Mouse (Mus musculus): ENCODE results near the gene Myl9. TPM values are rescaled to one million over a fixed set of nuclear protein-coding genes. Genes with fewer than 3 reads are reported as not detected.

Gene Myl9
- 10 to 100 TPM; 52.0 to 58.6 TPM for total RNA-seq (2021)
- long read RNA-seq, experiment 1, transcript Myl9-201 (4 exons, 1,128 nt) = major isoform, 15 of 15 reads
- long read RNA-seq, experiment 1, partial matches to known transcripts = 0 of 15 reads
- long read RNA-seq, experiment 1, other reads (novel, unspliced or antisense) = 0 of 15 reads
- long read RNA-seq, experiment 2, transcript Myl9-201 (4 exons, 1,128 nt) = major isoform, 27 of 37 reads
- long read RNA-seq, experiment 2, partial matches to known transcripts = 9 of 37 reads
- long read RNA-seq, experiment 2, other reads (novel, unspliced or antisense) = 1 of 37 reads

- DNase-seq (ENCODE audit: low spot score in 2 of 2) = peak in 1 of 2 experiments; percentile 33
These were observed at the start of gene Myl9 for GRCm38 (mm10) chr2:156774738-156775454. TSS of gene Myl9 (plus strand) at chr2:156775420.

GRCm38 (mm10) chr2:156726344-156726743, 48.9 kb upstream of the Myl9 start:
- no peak for DNase-seq (ENCODE audit: low spot score in 2 of 2)

- DNase-seq (ENCODE audit: low spot score in 2 of 2) = no peak
These were observed 48.3 kb upstream of the Myl9 start for GRCm38 (mm10) chr2:156726878-156727277.

- no peak for DNase-seq (ENCODE audit: low spot score in 2 of 2)
These were observed 45.4 kb upstream of the Myl9 start for GRCm38 (mm10) chr2:156729537-156730469.

GRCm38 (mm10) chr2:156730501-156730921, 44.7 kb upstream of the Myl9 start:
- DNase-seq (ENCODE audit: low spot score in 2 of 2) = no peak

- no peak for DNase-seq (ENCODE audit: low spot score in 2 of 2)
These were observed 43.6 kb upstream of the Myl9 start for GRCm38 (mm10) chr2:156731592-156731991.

DNA sequence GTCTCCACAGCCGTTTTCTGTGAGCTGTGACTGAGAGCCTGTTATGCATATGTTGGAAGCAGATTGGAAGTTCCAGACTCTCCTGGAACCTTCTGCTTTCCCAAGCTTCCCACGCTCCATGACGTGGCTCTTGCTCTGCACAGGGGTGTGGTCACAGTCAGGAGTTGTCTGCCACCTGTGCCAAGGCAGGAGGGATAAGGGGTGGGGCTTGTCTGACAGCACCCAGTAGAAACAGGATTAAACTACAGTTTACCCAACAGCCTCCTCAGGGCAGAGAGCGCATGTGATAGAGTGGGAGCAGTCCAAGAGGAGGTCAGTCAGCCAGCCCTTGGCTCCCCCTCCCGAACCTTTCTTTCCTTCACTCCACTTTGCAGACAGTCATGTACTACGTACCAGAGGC, 43.1 kb upstream of the Myl9 start:
- no peak for DNase-seq (ENCODE audit: low spot score in 2 of 2)

DNA sequence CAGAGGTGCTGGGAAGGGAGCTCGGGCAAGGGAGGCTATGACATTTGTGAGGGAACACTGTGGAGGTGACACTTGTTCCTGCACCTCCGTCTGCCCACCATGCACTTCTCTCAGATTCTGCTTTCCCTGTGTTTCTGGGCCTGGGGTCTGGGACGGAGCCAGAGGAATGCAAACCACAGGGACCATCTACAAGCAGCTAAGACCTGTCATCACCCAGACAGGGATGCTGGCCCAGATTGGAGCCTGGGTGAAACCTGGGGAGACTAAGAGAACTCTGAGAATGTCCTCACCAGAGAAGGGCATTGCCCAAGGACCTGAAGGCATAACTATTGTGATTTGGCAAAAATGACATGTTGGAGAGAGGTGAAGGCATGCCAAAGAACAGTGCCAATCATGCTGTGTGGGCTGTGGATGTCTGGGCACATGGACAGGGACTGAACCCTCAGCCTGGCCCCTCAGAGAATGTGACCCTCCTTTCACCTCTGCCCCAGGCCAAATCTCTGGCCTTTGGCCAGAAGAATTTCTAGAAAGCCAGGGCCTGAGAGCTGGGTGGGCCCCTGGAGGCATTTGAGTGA, 39.4 kb upstream of the Myl9 start:
- no peak for DNase-seq (ENCODE audit: low spot score in 2 of 2)

DNA sequence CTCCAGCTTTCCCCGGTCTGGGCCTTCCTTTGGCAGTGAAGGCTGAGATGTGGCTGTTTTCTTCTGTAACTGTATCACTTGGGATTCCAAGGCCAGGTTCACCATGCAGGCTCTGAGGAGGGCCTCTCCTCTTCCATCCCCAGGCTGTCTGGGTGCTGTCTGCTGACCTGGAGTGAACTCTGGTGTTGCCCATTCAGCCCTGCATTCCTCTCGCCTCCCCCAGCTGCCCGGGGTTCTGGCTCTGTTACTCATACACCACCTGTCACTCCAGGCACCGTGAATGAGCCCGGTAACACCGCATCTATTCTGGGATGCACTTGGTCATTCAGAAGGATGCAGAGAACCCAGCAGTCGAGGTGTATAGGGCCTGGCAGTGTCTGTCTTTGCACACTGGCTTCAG, 38.4 kb upstream of the Myl9 start:
- DNase-seq (ENCODE audit: low spot score in 2 of 2) = no peak

GRCm38 (mm10) chr2:156737976-156738375, 37.2 kb upstream of the Myl9 start:
- no peak for DNase-seq (ENCODE audit: low spot score in 2 of 2)

DNA sequence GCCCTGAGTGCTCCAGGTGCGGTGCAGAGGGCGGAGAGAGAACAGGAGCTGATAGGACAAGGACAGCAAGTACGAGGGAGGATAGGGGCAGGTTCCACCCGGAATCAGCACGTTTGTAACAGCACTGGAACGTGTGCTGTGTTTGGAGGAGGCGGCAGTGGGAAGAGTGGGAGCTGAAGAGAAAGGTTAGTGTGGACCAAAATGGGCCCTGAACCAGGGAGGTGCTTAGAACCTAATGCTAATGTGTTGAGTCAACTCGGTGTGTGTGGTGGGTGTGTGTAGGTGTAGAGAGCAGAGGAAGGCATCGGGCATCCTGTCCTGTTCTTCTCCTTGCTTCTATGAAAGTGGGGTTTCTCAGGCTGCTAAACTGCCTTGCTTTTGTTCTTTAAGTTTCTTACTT, 34.0 kb upstream of the Myl9 start:
- no peak for DNase-seq (ENCODE audit: low spot score in 2 of 2)

DNA sequence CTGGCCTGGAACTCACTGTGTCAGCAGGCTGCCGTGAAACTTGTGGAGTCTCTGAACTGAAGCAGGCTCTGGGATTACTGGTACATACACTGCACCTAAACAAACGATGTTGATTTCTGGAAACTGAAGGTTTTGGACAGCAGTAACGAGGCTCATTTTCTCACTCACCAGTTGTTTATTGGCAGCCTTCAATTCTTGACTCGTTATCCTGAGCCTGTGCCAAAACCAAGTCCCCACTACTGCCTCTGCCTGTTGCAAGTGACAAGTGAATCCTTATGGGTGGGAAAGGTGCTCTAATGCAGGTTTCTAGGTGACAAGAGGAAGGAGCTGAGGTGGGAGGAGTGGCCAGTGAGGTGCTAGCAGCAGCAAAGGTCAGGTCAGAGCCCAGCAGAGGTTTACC, 33.2 kb upstream of the Myl9 start:
- no peak for DNase-seq (ENCODE audit: low spot score in 2 of 2)

DNA sequence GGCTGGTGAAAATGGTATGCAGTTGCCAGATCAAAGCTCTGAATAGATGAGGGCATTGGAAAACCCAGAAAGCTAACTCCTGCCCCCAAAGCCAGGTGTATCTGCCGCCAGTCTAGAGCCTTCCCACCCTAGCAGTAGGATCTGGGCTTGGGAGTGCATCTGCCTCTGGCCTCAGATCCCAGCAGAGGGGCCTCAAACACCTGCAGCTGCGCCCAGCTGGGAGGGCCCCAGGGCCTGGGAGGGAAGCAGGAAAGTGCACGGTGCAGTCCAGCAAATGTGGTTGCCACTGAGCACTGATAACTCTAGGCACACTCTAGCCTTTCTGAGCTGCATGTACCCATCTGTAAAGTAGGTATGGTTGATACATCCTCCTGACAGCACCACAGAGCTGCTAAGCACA, 32.0 kb upstream of the Myl9 start:
- no peak for DNase-seq (ENCODE audit: low spot score in 2 of 2)

DNA sequence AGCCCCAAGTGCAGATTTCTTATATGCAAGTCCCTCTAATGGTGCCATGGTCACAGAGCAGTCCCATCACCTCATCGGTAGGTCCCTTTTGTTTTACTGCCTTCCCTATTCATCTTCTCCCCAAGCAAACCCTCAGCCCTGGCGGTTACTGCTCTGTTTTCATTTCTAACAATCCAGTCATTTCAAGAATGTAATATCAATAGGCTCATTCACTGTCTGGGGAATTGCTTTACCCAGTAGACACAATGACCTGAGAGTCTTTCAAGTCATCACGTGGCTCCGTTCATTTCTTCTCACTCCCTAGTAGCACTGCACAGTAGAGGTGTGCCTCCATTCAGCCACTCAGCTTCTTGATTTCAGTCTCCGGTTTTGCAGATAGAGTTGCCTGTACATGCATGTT, 30.8 kb upstream of the Myl9 start:
- no peak for DNase-seq (ENCODE audit: low spot score in 2 of 2)

DNA sequence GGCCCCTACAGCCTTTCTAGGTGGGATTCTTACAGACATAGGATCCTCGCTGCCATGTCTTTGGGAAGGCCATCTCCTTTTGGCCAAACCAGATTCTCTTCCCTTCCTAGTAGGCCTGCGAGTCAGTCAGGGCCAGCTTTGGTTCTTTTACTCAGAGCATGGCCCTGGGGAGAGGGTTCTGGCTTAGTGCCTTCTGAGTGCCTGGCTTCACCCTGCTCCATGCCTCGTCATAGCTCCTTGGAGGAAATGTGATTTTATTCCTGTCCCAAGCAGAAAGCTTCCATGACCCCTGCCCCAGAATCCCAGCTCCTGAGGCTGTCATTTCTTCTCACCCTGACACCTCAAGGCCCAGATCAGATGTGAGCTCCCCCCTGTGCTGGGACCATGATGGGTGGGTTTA, 27.9 kb upstream of the Myl9 start:
- DNase-seq (ENCODE audit: low spot score in 2 of 2) = no peak

DNA sequence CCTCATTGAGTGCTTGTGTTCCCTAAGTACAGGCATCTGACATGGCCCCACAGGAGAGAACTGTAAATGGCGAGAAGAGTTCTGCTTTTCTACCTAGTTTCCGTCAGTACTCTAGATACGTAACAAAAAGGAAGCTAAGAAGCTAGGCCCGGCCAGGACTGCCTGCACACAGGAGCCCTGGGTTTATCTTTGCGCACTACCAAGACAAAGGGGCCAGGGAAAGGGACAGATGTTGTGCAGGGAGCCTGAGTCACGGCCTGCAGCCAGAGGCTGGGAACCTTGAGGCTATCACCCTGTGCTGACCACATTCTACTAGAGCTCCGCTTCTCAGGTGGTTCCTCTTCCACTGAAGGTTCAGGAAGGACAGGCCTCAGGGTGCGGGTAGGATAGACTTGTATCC, 25.5 kb upstream of the Myl9 start:
- DNase-seq (ENCODE audit: low spot score in 2 of 2) = no peak

GRCm38 (mm10) chr2:156756937-156757336, 18.3 kb upstream of the Myl9 start:
- DNase-seq (ENCODE audit: low spot score in 2 of 2) = no peak

DNA sequence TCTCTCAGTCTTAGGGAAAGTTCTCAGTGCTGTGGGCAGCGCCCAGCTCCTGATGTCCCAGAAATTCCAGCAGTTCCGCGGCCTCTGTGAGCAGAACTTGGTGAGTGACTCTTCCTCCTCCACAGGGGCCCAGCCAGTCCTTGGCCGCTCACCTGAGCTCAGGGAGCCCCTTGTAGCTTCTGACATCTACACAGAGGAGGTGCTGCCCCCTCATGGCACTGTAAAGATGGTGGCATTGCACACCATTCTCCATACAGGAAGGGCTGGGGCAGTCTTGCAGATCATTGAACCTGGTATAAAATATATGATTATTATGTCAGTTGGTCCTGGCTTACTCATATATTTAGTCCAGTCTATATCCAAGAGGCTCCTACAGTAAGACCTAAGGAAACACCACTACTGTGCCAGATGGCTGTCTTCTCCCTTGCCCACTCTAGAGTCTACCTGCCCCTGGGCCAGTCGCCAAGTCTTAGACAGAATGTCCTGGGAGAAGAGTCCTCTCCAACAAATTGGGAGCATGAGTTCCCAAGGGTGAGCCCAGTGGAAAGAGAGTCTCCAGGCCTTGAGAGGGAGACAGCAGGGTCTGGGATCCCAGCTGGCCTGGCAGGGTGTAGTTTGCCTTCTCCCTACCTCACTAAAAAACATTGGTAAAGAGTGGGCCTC, 14.2 kb upstream of the Myl9 start:
- DNase-seq (ENCODE audit: low spot score in 2 of 2) = no peak

- DNase-seq (ENCODE audit: low spot score in 2 of 2) = no peak
These were observed 13.5 kb upstream of the Myl9 start for GRCm38 (mm10) chr2:156761521-156762278.

- no peak for DNase-seq (ENCODE audit: low spot score in 2 of 2)
These were observed 12.7 kb upstream of the Myl9 start for GRCm38 (mm10) chr2:156762499-156762898.

All from adrenal gland, adult 18-20 months (tissue).